Mouse (Mus musculus) right cerebral cortex, postnatal 36 days (tissue): ENCODE data around the gene Psrc1.
A peak's percentile ranks its signal among the peaks of the same experiment; 100 is the strongest.

ENCODE experiments used
- DNase-seq, 2 experiments: peaks; one replicate each; pipeline ENCODE4 v3.0.0; 2022; ENCODE audit warnings: low spot score in 2 of 2, mixed read lengths in 1 of 2

The Psrc1 gene

DNA sequence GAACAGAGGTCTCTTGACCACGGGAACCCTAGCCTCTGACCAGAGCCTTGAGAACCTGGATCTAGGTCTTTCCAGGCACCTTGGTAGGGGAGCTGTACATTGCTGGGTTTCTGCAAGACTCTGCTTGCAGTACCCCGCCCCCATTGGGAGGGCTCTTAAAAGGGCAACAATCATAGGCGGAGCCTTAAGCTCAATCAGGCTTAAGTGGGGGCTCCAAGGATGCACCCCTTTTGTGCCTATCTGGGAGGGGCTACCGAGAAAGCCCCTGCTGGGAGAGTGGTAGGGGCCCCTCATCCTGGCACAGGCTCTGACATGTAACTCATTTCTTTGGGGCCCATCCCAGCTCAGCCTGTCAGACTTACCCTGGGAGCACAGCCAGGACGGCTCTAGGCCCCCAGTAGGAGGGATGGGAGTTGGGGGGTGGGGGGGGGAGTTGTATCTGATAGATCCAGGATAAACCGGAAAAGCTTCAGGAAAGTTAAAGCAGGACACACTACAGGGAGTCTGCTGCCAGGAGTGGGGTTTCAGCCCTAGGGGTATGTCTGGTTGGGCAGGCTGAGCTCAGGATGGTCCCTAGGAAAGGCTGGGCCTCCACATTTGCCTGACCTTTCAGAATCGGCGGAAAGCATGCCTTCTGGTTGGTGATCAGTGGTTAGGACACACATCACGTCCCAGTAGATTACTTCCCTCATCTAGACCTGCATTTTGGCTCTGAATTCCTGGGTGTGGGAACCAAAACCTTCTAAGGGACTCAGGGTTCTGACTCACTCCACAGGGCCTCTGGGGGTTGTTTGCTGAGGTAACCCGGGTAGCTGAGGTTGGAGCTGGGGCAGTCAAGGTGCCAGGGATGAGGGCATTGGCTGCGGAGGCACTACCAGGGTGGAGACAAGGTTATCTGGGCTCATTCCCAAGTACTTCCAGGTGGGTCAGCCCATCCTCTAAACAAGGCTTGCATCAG is 40.5 kb downstream of the Psrc1 start:
- DNase-seq: peak in 1 of 2 experiments; percentile 57

DNA sequence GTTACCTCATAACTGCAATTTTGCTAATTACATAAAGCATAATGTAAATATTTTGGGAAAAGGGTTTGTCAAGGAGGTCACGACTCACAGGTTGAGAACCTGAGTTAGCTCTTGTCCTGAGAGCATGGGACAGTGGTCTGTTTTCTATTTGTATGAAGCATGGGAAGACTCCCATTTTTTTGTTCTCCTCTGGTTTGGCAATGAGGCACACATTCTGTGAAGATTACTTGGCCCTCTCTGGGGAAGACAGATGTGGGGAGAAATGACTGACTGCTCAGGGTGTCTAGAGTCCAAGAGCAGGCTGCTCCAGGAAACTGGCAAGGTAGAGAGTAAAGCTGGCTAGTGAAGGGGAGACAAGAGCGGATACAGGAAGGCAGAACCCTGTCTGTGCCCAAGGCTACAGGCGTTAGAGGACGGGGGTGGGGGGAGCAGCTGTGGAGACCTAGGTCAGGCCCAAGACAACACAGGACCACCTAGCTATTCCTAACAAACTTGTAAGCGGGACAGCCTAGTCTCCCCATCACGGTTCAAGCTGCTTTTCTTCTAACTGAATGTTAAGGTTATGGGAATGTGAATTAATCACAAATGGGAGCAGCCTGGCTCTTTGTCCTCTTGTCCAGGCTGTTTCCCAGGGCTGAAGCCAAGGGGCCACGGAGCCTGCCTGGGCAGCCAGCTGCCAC is 41.4 kb downstream of the Psrc1 start:
- no peak for DNase-seq

DNA sequence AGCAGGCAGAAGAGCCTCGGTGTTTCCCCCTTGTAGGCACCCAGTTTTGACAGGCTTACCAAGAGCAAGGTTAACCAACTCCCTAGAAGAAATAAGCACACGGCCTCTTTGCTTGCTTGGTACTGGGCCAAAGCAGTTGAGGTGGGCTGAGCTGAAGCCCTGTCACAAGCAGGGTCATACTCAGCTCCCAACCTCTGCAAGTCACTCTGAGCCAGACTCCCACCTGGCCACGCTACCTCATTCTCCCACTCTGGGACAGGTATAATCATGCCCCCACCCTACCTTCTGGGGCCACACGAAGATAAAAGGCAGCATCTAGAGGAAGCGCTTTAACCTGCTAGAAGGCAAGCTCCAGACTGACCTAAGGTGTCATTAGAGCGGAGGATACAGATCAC is 42.0 kb downstream of the Psrc1 start:
- DNase-seq: no peak

DNA sequence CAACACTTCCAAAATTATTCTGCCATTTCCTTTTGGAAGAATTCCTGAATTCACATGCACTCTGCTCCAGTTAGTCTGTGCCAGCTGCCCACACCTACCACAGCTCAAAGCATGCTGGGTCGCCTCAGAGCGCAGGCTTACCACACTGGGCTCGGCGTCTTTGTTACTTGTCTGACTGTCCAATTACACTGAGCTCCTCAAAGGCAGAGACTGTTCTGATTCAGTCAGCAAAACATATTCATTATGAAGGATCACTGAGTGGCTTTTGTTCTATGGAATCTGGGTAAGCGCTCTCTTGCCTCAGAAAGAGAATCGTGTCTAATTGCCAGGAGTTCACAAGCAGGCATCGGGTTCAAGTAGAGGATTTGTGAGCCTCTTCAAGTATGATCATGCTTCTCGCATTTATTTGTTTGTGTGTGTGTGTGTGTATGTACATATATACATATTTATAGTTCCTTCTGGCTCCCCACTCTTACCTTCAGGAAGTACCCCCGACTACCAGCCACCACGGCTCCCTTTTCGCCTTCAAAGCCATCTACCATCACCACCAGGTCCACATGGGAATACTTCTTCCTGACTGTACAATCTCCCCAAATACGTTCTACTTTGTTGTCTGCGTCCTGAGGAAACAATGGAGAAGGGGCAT is 49.0 kb downstream of the Psrc1 start:
- DNase-seq: no peak

DNA sequence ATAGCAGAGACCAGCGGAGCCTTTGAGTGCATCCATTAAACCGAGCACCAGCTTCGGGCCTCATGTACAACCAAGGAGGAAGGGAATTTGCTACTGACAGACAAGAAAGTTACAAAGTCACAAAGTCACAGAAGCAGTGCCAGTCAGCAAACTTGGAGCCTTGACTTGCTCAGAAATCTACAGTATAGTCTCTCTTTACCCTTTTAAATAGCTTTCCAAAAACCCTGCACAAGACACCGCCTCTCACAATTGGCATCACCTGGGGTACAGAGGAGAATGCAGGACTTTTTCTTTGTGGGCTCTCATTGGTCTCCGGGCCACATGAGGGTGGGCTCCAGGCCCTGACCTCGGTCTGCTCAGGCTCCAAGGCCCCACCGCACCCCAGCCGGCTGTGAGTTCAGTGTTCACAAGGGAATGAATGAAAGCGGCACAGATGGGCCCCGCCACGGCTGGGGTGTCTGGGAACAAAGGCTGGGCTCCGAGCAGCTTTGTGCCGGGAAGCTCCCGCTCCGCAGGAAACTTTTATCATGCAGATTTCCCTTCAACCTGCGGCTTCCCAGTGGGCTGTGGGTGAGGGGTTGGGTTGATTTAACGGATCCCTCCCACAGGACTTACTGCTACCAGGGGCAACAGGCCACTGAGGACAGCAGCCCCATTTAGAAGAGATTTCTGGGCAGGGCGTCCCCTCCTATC is 49.7 kb downstream of the Psrc1 start:
- DNase-seq: no peak

DNA sequence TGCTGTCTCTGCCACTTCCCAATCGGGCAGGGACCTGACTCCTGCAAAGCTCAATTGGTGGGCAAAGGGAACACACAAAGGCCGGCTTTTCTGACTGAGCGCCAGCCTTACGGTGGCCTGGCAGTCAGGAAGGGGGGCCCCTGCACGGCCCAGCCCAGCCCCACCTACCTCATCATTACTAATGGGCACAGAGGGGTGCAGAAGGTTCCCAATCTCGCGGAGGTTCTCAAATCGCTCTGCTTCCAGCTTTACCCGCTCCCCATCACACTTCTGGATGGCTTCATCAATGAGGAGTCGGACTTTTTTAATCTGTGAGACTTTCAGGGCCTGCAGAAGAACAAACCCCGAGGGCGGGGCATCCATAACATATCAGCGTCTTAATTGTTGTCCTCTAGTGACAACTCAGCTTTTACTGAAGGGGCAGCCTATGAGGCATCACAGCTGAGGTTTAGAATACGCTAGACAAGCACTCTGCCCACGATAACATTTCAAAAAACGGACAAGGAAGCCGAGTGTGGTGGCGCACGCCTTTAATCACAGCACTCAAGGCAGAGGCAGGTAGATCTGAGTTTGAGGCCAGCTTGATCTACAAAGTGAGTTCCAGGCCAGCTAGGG is 50.3 kb downstream of the Psrc1 start:
- no peak for DNase-seq

DNA sequence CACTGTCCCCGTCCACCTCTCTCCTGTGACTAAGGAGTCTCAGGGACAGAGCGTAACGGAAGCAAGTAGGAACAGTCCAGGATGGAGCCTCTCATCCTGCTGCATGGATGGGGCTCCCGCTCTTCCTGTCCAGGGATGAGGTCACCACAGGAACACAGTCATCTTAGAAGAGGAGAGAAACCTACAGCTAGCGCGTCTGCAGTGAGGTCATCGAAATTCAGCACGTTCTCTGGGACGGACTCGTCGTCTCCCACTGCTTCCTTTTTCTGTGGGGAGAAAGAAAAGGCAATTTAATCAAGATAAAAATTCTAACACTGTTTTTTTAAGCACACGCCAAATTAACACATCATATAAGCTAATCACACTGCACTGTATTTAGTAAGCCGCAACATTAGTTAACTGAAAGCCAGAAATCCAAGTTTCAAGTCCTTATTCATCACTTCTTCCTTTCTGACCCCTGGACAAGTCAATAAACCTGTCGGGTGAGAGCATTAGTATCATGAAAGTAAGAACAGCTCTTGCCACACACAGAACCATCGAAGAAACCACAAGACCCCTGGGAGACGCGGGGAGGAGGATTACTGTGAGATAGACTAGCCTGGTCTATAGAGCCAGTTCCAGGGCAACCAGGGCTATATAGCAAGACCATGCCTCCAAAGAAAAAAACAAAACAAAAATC is 52.2 kb downstream of the Psrc1 start:
- no peak for DNase-seq

DNA sequence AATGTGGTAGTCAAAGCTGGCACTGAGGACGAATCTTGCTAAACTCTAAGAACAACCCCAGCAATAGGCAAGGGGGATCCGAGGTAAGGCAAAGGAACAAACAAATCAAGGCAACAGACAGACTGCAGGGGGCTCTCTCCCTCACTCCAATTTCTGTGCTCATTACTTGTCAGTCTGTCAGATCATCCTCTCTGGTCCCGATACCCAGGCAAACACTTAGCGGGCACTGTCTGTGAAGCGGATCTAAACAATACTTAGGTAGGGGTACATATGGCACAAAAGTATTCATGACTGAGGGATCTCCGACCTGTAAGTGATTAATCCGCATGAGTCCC is 52.7 kb downstream of the Psrc1 start:
- DNase-seq: no peak
